In the genomic region with DNA sequence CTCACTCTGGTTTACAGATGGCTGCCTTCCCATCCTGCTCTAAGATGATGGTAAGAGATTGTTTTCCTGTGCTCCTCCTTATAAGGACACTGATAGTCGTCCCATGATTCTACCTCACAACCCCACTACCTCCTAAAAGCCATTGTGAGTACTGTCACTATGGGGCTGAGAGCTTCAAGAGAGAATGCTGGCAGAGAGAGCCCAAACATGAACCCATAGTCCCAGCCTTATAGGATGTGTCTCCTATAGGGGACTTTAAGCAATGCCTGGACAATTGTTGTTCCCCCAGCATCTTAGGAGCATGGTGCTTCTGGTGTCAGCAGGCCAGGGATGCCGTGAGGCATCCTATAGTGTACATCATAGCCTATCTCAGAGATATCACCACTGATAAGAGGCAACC, we compare ENCODE assay signal across 17 mouse cellular contexts. TPM values are rescaled to one million over a fixed set of nuclear protein-coding genes. Genes with fewer than 3 reads are reported as not detected.
"Had no signal": no experiment of that assay in that cellular context is flagged by ENCODE, and none has a peak within 500 bp of the region (broad histone marks: within the 10 kb centered on the region; RNA-seq: fewer than 3 reads in every experiment).

No protein-coding gene starts in this region.

- H3K27ac ChIP-seq: neural tube, embryonic 12.5 days; neural tube, embryonic 15.5 days; stomach, embryonic 15.5 days; stomach, postnatal 0 days had no signal

- H3K36me3 ChIP-seq: neural tube, embryonic 12.5 days; neural tube, embryonic 15.5 days; stomach, embryonic 15.5 days had no signal

- H3K9me3 ChIP-seq: neural tube, embryonic 12.5 days; neural tube, embryonic 15.5 days; stomach, embryonic 15.5 days had no signal

- H3K4me2 ChIP-seq: neural tube, embryonic 12.5 days; neural tube, embryonic 15.5 days; stomach, embryonic 15.5 days had no signal

- DNase-seq: retina, postnatal 1 day; right cerebral cortex, adult 18-20 months; right cerebral cortex, postnatal 14 days; right cerebral cortex, postnatal 25 days; right cerebral cortex, postnatal 4 days; spleen, adult 18-20 months; thymus, adult 18-20 months; thymus, adult 2 months; thymus, postnatal 14 days; thymus, postnatal 25 days; thymus, postnatal 36 days; thymus, postnatal 4 days had no signal

- H3K27me3 ChIP-seq: neural tube, embryonic 12.5 days; neural tube, embryonic 15.5 days; stomach, embryonic 15.5 days had no signal

- H3K9ac ChIP-seq: neural tube, embryonic 12.5 days; neural tube, embryonic 15.5 days; stomach, embryonic 15.5 days had no signal

- H3K4me3 ChIP-seq: neural tube, embryonic 12.5 days; neural tube, embryonic 15.5 days; stomach, embryonic 15.5 days had no signal

- H3K4me1 ChIP-seq: stomach, embryonic 15.5 days had no signal

RNA-seq across cellular contexts. Expression of gene Sh3rf3, which starts 54.4 kb away (rescaled TPM):
- total RNA-seq: neutrophil, adult 5-6 weeks had no signal
